Mouse (Mus musculus) hindbrain, embryonic 10.5 days (tissue): Measurements from ENCODE around the gene Adssl1. TPM values are rescaled to one million over a fixed set of nuclear protein-coding genes. Genes with fewer than 3 reads are reported as not detected.

Source experiments
- DNase-seq: peaks from one replicate; pipeline ENCODE4 v3.0.0-alpha.2; 2017; ENCODE audit warnings: low spot score
- H3K27ac ChIP-seq: fragments of 300-500 bp; sonication (generic); 2 replicates; pipeline ENCODE4 v1.5.1; 2016; ENCODE audit warnings: mild to moderate bottlenecking, moderate library complexity
- H3K27me3 ChIP-seq: fragments of 300-500 bp; sonication (generic); 2 replicates; pipeline ENCODE4 v1.6.1; 2016; ENCODE audit warnings: mild to moderate bottlenecking; ENCODE audit not compliant: poor library complexity, insufficient read depth, severe bottlenecking
- H3K36me3 ChIP-seq: fragments of 300-500 bp; sonication (generic); 2 replicates; pipeline ENCODE4 v1.6.1; 2016; ENCODE audit warnings: mild to moderate bottlenecking, moderate library complexity
- H3K4me1 ChIP-seq: fragments of 300-500 bp; sonication (generic); replicated peaks from 2 replicates; pipeline ENCODE4 v1.6.1; 2016; ENCODE audit warnings: mild to moderate bottlenecking
- H3K4me3 ChIP-seq: fragments of 300-500 bp; sonication (generic); 2 replicates; pipeline ENCODE4 v1.5.1; 2016; ENCODE audit warnings: mild to moderate bottlenecking, moderate library complexity
- H3K9me3 ChIP-seq: fragments of 300-500 bp; sonication (generic); 2 replicates; pipeline ENCODE4 v1.6.1; 2016; ENCODE audit warnings: mild to moderate bottlenecking, moderate library complexity
- WGBS: fragments of 180-500 bp; shearing (Covaris S2); methylation state at CpG from one replicate; pipeline ENCODE4 v1.1.7; 2016; 5-methylcytosine and 5-hydroxymethylcytosine counted together
- polyA plus RNA-seq: library from polyadenylated mRNA; unstranded; fragments of >200 nt; fragmentation: Nextera tagmentation; extraction: Ambion mirVana; gene quantifications from 2 replicates; pipeline ENCODE4 v1.2.1, GENCODE M21; 2016

Adssl1 gene
- polyA plus RNA-seq, 1 experiment from 2014 or later, result 3.7 TPM

- Histone ChIP-seq H3K36me3 (peaks cover 37% of the 10 kb centered on the region), H3K27me3 (peaks cover 57% of the 10 kb centered on the region), H3K4me3 (no peak overlapping the region), H3K9me3 (0 out of 2 replicates have a peak, but pooled peaks cover 4% of the 10 kb centered on the region), H3K4me1 (peaks cover 34% of the 10 kb centered on the region), H3K27ac (no peak overlapping the region)
- 53% methylated on average over 7 of the region's 7 CpGs for WGBS
- no peak for DNase-seq
Measured at GRCm38 (mm10) chr12:112683351-112683750, 63.5 kb downstream of the Adssl1 start.

GRCm38 (mm10) chr12:112688458-112688857 lies 68.6 kb downstream of the Adssl1 start:
- DNase-seq, result no peak
- peaks cover 5% of the 10 kb centered on the region; the same call in 1 of the 2 replicates for H3K27me3 ChIP-seq
- no peak overlapping the region for H3K27ac ChIP-seq
- H3K36me3 ChIP-seq, result peaks cover 15% of the 10 kb centered on the region
- H3K9me3 ChIP-seq, result 0 out of 2 replicates have a peak, but pooled peaks cover 4% of the 10 kb centered on the region
- no peak overlapping the region for H3K4me3 ChIP-seq
- WGBS, result 78% methylated on average over 15 of the region's 15 CpGs
- peaks cover 21% of the 10 kb centered on the region for H3K4me1 ChIP-seq

Other genes starting within 250 kb of the Adssl1 start
- not detected in 2 replicates for gene A530016L24Rik, start 130.6 kb upstream of the Adssl1 start, polyA plus RNA-seq
- gene Tmem179, start 103.3 kb upstream of the Adssl1 start, polyA plus RNA-seq, result 2.9 and 7.2 TPM in 2 replicates
- 1.5 and 1.8 TPM in 2 replicates for gene Inf2, start 31.3 kb upstream of the Adssl1 start, polyA plus RNA-seq
- gene Siva1, start 24.6 kb downstream of the Adssl1 start, polyA plus RNA-seq, result 281 and 334 TPM in 2 replicates
- 50.9 and 56.8 TPM in 2 replicates for gene Akt1, start 54.8 kb downstream of the Adssl1 start, polyA plus RNA-seq
- gene Zbtb42, start 58.8 kb downstream of the Adssl1 start, polyA plus RNA-seq, result 7.1 and 10.9 TPM in 2 replicates
- 6.7 and 8.7 TPM in 2 replicates for gene Cep170b, start 100.4 kb downstream of the Adssl1 start, polyA plus RNA-seq
- gene Pld4, start 140.6 kb downstream of the Adssl1 start, polyA plus RNA-seq, result 5.2 and 5.7 TPM in 2 replicates
- 0.16 and 0.37 TPM in 2 replicates for gene Ahnak2, start 182.6 kb downstream of the Adssl1 start, polyA plus RNA-seq
- 15.5 and 17.2 TPM in 2 replicates for gene Clba1, start 188.9 kb downstream of the Adssl1 start, polyA plus RNA-seq
- gene Cdca4, start 209.4 kb downstream of the Adssl1 start, polyA plus RNA-seq, result 176 and 179 TPM in 2 replicates
- gene Gpr132, start 248.2 kb downstream of the Adssl1 start, polyA plus RNA-seq, result 0.06 and 0.08 TPM in 2 replicates